In the genomic region with DNA sequence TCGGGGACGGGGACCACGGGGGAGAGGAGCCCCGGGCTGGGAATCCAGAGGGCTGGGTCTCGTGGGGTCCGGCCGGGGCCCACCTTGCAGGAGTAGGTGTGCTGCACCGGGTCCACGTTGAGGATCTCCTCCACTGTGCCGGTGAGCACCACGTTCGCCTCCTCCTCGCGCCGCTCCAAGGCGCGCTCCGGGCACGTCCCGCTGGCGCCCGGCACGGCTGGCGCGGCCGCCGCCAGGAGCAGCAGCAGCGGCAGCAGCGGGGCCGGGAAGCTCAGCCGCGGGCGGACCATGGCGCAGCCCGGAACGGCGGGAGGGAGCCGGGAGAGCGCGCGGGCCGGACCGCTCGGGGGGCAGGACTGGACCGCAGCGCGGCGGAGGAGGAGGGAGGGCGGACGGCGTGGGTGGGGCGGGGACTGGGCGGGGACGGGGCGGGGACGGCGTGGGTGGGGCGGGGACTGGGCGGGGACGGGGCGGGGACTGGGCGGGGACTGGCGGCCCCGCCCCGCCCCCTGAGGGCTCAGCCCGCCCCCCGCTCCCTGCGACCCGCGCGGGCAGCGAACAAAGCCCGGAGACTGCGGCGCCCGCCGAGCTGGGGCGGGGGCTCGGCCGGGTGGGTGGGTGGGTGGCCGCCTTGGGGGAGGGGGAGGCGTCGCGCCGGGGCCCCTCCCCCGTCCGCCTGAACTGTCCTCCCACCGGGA, we compare ENCODE assay signal across 8 mouse cellular contexts. TPM values are rescaled to one million over a fixed set of nuclear protein-coding genes. Genes with fewer than 3 reads are reported as not detected.
DNase-seq lines count a peak whose midpoint lies in the region; ATAC-seq lines count a peak whose summit lies in the region.

A gene (minus strand): TSS at position 358 of the 698 bp plus-strand sequence.

- H3K9ac ChIP-seq in heart, embryonic 16.5 days (ENCODE audit: low read length) = peak within 1 kb of the TSS; percentile 93
- peak within 1 kb of the TSS; percentile 78 for H3K9ac ChIP-seq in liver, embryonic 16.5 days (ENCODE audit: low read depth, low read length)
- H3K9ac ChIP-seq in neural tube, embryonic 13.5 days = peak within 1 kb of the TSS; percentile 95

- peak within 1 kb of the TSS; percentile 96 for H3K4me3 ChIP-seq in heart, embryonic 16.5 days (ENCODE audit: low read length)
- peak within 1 kb of the TSS; percentile 81 for H3K4me3 ChIP-seq in liver, embryonic 16.5 days (ENCODE audit: low read depth, low read length)
- peak within 1 kb of the TSS; percentile 91 for H3K4me3 ChIP-seq in neural tube, embryonic 13.5 days

- H3K36me3 ChIP-seq in heart, embryonic 16.5 days (ENCODE audit: control insufficient read depth, insufficient read depth) = 0 out of 2 replicates have a peak, but pooled peaks cover 9% of the 10 kb centered on the region
- no peaks in the 10 kb centered on the region for H3K36me3 ChIP-seq in liver, embryonic 16.5 days (ENCODE audit: control insufficient read depth, insufficient read depth)
- peaks cover 29% of the 10 kb centered on the region for H3K36me3 ChIP-seq in neural tube, embryonic 13.5 days

- H3K27me3 ChIP-seq in heart, embryonic 16.5 days (ENCODE audit: control insufficient read depth, insufficient read depth, low read length) = no peaks in the 10 kb centered on the region
- peaks cover 27% of the 10 kb centered on the region for H3K27me3 ChIP-seq in liver, embryonic 16.5 days (ENCODE audit: control insufficient read depth, insufficient read depth, low read depth, low read length)
- peaks cover 3% of the 10 kb centered on the region; the same call in 1 of the 2 replicates for H3K27me3 ChIP-seq in neural tube, embryonic 13.5 days

- H3K27ac ChIP-seq in heart, embryonic 16.5 days (ENCODE audit: low read length) = peak within 1 kb of the TSS; percentile 94
- peak within 1 kb of the TSS; percentile 89 for H3K27ac ChIP-seq in liver, embryonic 16.5 days (ENCODE audit: low read length)
- H3K27ac ChIP-seq in neural tube, embryonic 13.5 days (replicated peaks) = peak within 1 kb of the TSS; percentile 97

- H3K9me3 ChIP-seq in heart, embryonic 16.5 days (replicated peaks; ENCODE audit: control insufficient read depth, low read length) = no peaks in the 10 kb centered on the region
- no peaks in the 10 kb centered on the region for H3K9me3 ChIP-seq in liver, embryonic 16.5 days (replicated peaks; ENCODE audit: control insufficient read depth, low read length)
- H3K9me3 ChIP-seq in neural tube, embryonic 13.5 days = no peaks in the 10 kb centered on the region

- H3K4me1 ChIP-seq in heart, embryonic 16.5 days (ENCODE audit: control insufficient read depth, insufficient read depth, low read length) = peaks cover 29% of the 10 kb centered on the region
- peaks cover 51% of the 10 kb centered on the region for H3K4me1 ChIP-seq in liver, embryonic 16.5 days (ENCODE audit: control insufficient read depth, low read depth, low read length)
- H3K4me1 ChIP-seq in neural tube, embryonic 13.5 days (replicated peaks) = peaks cover 44% of the 10 kb centered on the region

- peak; percentile 38 for DNase-seq in A20 (ENCODE audit: low read depth, low spot score)
- DNase-seq in adrenal gland, postnatal 14 days = peak; percentile 88
- peak; percentile 87 for DNase-seq in kidney, postnatal 14 days
- peak; percentile 36 to 44 for DNase-seq in thymus, adult 18-20 months

- peak; percentile 44; the same call in 1 of the 2 replicates for ATAC-seq in erythroblast, adult 5-6 weeks (replicated peaks; ENCODE audit: low FRiP score, poor library complexity, severe bottlenecking)
- peak; percentile 82 for ATAC-seq in heart, embryonic 16.5 days (replicated peaks; ENCODE audit: extremely low read depth, insufficient read depth, low FRiP score)
- peak; percentile 81 for ATAC-seq in liver, embryonic 16.5 days (ENCODE audit: low read depth)
- ATAC-seq in neural tube, embryonic 13.5 days (ENCODE audit: low read depth) = peak; percentile 78

- peak within 1 kb of the TSS; percentile 74 for H3K4me2 ChIP-seq in heart, embryonic 16.5 days (ENCODE audit: low read depth, low read length)
- H3K4me2 ChIP-seq in liver, embryonic 16.5 days (ENCODE audit: low read depth, low read length) = peak within 1 kb of the TSS; percentile 99
- H3K4me2 ChIP-seq in neural tube, embryonic 13.5 days = peak within 1 kb of the TSS; percentile 88

- WGBS in heart, embryonic 16.5 days = under 1% methylated on average over 62 of the region's 88 CpGs
- WGBS in liver, embryonic 16.5 days (ENCODE audit: insufficient replicate concordance) = 1% methylated on average over 39 of the region's 88 CpGs
- WGBS in neural tube, embryonic 13.5 days = under 1% methylated on average over 33 of the region's 88 CpGs

RNA-seq across cellular contexts. Expression of the gene that starts here (rescaled TPM):
- 59.4 and 60.9 TPM in 2 replicates for total RNA-seq in adrenal gland, postnatal 14 days (2021)
- 24.2 and 26.7 TPM in 2 replicates for total RNA-seq in erythroblast, adult 5-6 weeks (2015; ENCODE audit: low replicate concordance)
- total RNA-seq in erythroblast, adult 5-6 weeks (2017; ENCODE audit: low replicate concordance) = 22.9 and 27.7 TPM in 2 replicates
- polyA plus RNA-seq in heart, embryonic 16.5 days (2015; fragmentation: Nextera tagmentation; extraction: Ambion mirVana) = 34.4 and 48.5 TPM in 2 replicates
- polyA plus RNA-seq in liver, embryonic 16.5 days (2015; fragmentation: Nextera tagmentation; extraction: Ambion mirVana) = 6.7 and 7.7 TPM in 2 replicates
- 120 and 122 TPM in 2 replicates for polyA plus RNA-seq in neural tube, embryonic 13.5 days (2015; fragmentation: Nextera tagmentation; extraction: Ambion mirVana)

Comparison
In these comparisons a context has a peak if more than half of its experiments do, and no peak if none do; other contexts are left out.
1. Peak in every context shown above with its lines: DNase-seq, ATAC-seq, H3K4me3 ChIP-seq and H3K27ac ChIP-seq.
2. DNase-seq: peak in every context shown above with its lines; median percentile 88 in adrenal gland, postnatal 14 days; 87 in kidney, postnatal 14 days; 40 in thymus, adult 18-20 months; 38 in A20.